Mouse (Mus musculus) layer of hippocampus, postnatal 10 days (tissue): ENCODE data around the gene Itga4. TPM values are rescaled to one million over a fixed set of nuclear protein-coding genes. Genes with fewer than 3 reads are reported as not detected.
A peak's percentile ranks its signal among the peaks of the same experiment; 100 is the strongest.

ENCODE experiments used
- DNase-seq, 2 experiments: peaks; one replicate each; pipeline ENCODE4 v3.0.0; 2021; ENCODE audit warnings: low spot score in 2 of 2
- total RNA-seq, 2 experiments: library from RNA; stranded (reverse); gene quantifications; 2 replicates each; pipeline ENCODE4 v1.2.3; 2021

Gene Itga4
- total RNA-seq, 2 experiments from 2014 or later: 16.5 to 18.1 TPM

DNA sequence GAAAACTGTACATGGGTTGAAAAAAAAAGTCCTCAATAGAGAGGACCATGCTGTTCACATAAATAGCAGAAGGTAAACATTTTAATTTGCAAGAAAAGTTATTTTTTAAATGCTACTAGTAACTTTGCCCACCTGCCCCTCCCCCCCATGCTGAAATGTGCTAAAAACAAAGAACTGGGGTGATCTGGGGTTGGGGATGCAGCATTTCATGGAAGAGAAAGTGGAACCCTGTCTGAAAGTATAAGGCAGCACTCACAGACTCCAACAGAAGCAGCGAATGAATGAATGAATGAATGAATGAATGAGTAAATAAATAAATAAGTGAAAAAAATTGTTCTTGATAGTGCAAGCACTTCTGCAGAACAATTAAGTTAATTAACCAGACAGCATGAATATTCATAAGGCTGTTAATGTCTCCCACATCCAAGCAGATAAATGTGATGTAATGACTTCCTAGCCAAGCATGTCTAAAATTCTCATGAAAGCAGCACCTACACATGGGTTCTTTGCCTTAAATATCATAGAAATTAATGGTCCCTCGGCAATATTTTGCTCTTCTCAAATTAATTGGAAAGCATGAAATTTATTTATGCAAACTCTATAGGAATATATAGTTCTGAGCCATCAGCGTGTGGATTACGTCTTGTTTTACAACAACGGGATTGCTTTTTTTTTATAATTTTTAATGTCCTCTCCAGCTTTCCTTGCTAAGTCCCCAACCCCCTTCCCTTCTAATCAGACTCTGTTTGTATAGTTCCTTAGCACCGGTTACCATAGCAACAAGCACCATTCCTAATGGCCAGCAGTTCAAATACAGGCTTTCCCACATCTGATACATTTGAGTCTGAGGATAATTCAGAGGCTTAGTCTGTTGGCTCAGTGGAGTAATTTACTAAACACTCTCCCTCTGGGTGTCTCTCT, 96.2 kb downstream of the Itga4 start:
- DNase-seq: no peak

- no peak for DNase-seq
These were observed 97.0 kb downstream of the Itga4 start for GRCm38 (mm10) chr2:79352100-79352802.

DNA sequence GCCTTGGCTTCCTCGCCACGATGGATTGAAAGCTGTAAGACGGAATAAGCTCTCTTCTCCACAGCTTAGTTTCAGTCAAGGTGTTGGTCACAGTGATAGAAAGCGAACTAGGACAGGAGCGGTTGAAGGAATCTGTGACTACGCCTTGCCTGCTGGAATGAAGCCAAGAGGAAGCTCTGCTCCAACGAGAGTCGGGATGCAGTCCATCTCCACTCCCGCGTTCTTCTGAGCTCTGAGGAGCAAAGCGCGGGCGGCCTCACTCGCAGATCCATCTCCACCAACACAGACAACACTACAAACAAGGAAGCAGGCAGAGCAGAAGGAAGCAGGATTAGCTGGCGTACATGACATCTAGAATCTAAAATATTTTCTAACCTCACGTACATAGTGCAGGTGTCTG, 99.5 kb downstream of the Itga4 start:
- no peak for DNase-seq

GRCm38 (mm10) chr2:79357835-79358234, 102.6 kb downstream of the Itga4 start:
- no peak for DNase-seq

- peak; percentile 39 to 44 for DNase-seq
These were observed 106.8 kb downstream of the Itga4 start for GRCm38 (mm10) chr2:79362029-79362428.

DNA sequence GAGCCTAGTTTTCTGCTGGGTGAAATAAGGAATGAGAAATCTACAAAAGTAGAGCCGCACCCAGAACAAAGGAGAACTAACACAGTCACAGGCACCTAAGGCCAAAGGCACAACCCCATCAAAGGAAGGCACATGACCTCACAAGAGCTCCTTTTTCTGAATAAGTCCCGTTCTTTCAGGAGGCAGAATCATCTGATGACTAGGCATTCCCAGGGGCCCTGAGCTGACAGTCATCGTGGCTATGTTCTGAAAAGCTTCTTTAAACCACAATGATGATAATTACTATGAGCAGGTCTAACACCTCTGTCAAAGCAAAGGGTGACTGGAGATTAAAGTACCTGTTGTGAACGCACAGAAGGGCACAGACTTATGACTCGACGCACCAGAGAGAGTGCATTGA, 108.7 kb downstream of the Itga4 start:
- no peak for DNase-seq

- no peak for DNase-seq
These were observed 112.5 kb downstream of the Itga4 start for GRCm38 (mm10) chr2:79367451-79368450.

DNA sequence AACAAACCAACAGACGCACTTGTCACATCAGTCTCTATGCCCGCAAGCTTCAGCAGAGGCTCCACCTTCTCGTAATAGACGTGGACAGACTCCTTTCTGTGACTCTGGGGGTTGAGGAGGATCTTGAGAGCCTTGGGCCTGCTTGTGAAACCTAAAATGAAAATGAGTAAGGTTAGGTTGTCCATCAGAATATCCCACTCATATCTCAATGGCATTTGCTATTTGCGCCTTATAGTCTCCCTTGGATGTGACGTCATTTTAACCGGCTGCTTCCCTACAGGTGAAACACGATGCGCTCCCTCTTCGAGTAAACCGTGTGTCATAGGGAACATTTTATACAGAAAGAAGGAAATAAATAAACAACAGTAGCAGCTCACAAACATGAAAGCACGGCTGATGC, 113.4 kb downstream of the Itga4 start:
- no peak for DNase-seq

- no peak for DNase-seq
These were observed 113.9 kb downstream of the Itga4 start for GRCm38 (mm10) chr2:79369061-79369524.

DNA sequence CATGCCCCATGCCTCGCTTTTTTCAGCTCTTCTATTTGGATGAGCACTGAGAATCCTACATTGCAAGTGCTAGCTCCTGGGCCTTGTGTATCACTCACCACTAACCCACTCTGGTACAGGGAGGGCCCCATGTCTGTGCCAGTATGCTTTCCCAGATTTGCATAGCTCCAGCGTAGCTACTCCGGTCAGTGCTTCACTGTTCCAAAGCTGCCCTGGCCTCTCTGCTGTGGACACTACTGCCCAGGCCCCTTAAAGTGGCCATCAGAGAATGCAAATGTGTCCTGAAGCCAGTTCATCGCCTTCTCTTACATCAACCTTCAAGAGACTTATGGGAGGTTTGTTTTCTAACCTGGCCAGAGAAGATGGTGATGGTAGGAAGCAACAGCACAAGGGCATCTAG, 114.7 kb downstream of the Itga4 start:
- no peak for DNase-seq

DNA sequence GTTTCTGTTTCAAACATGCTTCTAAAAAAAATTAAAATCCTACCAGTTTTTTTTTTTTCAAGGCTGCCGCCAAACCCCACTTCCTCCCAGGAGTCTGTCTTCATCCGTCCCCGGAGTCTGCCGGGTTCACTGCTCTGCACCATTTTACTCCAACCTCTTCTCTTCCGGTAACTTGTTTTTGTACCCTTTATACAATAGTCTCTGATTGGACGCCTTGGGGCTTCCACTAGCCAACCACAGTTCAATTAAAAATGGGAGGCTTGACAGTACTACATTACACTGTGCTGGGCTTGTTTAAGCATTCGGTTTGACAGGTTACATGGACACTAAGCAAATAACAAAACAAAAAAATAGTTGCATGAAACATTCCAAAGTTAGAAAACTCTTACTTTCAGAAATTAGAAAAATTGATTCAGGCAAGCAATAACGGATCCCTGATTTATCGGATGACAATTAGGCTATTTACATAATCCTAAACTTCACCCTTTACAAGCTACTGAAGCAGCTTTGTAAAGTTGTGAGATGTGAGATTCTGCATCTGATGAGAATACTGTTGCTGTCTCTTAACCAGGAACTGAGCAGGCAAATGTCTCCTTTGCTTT, 115.6 kb downstream of the Itga4 start:
- DNase-seq: no peak

- DNase-seq: no peak
These were observed 116.3 kb downstream of the Itga4 start for GRCm38 (mm10) chr2:79371326-79372153.

GRCm38 (mm10) chr2:79372154-79372467, 116.9 kb downstream of the Itga4 start:
- no peak for DNase-seq

DNA sequence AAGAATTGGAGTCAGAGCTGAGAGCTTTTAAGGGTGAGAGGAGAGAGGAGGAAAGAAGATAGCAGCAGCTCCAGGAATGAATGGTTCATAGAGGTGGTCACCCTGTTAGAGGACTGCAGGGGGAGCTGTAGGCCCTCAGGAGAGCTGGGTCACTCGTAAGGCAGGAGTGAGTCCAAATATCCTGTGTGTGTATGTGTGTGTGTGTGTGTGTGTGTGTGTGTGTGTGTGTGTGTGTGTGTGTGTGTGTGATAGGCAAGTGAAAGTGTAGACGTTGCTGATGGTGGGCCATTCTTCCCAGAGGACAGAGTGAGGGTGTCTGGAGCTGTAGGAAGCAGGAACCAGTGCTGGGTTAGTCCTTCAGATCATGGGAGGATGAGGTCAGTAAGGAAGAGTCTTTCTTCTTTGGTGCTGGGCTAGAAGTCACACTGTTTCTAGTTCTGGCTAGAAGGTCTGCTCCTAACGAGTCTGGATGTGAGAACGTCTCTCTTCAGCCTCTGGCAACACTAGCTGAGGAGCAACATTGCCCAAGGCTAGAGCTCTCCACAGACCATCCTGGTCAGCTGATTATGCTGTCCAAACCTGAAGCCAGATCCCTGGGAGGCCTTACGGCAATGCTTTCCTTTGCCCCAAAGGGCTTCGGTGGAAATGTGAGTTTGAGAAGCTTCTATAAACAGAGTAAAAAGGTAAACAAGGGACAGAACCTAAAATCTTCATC, 117.4 kb downstream of the Itga4 start:
- DNase-seq: peak; percentile 30 to 41

DNA sequence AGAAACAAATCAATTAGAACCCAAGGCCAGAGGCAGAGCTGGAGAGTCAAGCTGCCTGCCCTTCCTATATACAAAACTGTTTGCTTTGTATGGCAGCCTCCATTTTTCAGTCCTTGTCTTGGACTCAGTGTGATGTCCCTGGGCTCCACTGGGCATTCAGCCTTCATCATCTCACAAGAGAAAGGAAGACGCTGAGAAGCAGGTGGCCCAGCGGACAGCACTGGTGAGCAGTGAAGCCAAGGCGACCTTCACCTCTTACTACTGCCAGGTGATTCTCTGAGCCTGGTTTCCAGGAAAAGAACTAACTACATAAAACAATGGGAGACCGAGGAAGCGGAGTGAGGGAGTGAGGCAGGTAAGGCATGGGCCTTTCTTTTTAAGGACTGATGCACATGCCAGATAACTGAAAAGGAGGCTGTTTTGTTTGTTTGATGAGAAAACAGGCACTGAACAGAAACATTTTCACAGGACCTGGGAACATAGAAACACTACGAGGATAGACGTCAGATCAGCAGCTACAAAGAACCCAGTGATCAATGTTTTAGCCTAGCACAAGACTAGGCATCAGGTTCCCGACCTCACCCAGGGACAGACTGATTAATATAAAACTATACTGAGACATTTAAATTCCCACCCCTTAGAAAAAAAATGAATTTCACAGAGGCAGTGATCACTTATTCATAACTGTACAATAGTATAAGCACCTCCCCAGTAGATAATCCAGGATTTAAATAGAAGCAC, 123.3 kb downstream of the Itga4 start:
- no peak for DNase-seq

GRCm38 (mm10) chr2:79379087-79380041, 124.1 kb downstream of the Itga4 start:
- no peak for DNase-seq
